Mouse (Mus musculus): ENCODE measurements around the gene Fkbp8. TPM values are rescaled to one million over a fixed set of nuclear protein-coding genes. Genes with fewer than 3 reads are reported as not detected.

The Fkbp8 gene
- polyA plus RNA-seq, 1 experiment from 2014 or later: 202 TPM

DNA sequence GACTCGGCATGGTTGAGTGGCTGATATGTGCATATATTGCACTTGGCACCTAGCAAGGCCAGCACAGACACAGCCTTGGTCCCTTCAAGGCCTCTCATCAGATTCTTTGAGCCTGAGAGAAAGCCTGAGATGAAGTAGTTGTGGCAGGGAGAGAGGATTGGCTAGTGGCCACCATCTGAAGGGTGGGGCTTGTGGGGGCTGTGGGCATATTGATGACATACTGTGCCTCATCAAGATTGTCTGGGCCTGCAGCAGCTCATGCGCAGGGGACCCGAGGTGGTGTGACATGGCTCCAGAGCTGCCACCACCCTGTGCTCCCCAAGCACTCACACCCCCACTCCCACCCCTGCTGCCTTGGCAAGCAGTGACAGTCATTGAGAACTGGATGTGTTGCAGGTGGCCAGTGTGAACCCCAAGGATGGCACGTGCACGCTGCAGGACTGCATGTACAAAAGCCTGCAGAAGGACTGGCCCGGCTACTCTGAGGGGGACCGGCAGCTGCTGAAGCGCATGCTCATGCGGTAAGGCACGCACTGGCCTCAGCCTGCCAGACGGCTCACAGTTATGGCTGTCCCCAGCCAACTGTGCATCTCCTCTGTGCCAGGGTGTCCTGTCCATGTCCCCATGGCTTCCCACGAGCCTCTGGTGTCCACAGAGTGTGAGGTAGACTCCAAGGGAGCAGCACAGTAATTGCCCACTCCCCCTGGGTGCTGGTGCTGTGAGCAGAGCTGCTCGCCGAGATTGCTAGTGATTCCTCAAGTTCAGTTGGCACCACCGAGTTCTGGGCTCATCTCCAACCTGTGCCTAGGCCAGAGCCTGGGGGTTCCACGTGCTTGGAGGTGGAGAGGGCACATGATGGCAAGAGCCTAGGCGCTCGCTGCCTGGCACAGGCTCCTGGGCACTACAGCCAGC lies 56.2 kb downstream of the Fkbp8 start:
- DNase-seq (ENCODE audit: low spot score): no peak
- 89% methylated on average over 18 of the region's 18 CpGs for WGBS

DNA sequence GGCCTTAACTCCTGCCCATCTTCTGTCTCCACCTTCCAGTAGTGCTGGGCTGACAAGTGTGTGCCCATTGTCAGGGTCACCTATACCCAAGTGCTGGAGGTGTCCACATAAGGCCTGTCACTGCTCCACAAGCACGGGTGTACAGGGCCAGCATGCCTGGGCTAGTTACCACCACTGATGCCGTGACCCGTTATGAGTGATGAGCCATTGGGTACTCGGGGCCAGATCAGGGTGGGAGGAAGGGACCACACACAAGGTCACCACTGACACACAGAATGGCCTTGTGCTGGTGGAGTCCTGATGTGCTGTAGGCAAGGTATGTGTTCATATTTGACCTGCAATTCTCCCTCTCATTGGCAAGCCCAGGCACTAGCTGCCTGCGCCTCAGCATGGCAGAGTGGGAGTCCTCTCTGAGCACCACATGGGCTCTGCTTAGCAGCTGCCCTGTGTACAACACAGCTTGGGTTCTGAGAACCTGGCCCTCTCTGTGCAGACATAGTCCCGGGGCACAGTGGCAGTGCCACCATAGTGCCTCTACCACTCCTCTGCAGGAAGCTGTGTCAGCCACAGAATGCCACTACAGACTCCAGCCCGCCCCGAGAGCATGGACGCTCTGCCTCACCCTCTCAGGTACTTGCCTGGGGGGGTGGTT lies 57.2 kb downstream of the Fkbp8 start:
- ATAC-seq (ENCODE audit: low read depth) (0 out of 2 replicates have a peak, but pooled peaks have one; percentile 8), DNase-seq (ENCODE audit: low spot score) (no peak)
- Histone ChIP-seq H3K4me2 (ENCODE audit: low read depth, low read length) (no peak overlapping the region), H3K9me3 (ENCODE audit: control insufficient read depth, low read length) (no peaks in the 10 kb centered on the region), H3K4me1 (ENCODE audit: control insufficient read depth, insufficient read depth, low read length) (no peaks in the 10 kb centered on the region), H3K27ac (replicated peaks; ENCODE audit: low read depth, low read length) (no peak overlapping the region), H3K36me3 (ENCODE audit: control insufficient read depth, insufficient read depth, low read length) (peaks cover 96% of the 10 kb centered on the region), H3K4me3 (ENCODE audit: low read depth, low read length) (no peak overlapping the region), H3K27me3 (replicated peaks; ENCODE audit: control insufficient read depth, insufficient read depth, low read length) (no peaks in the 10 kb centered on the region), H3K9ac (ENCODE audit: low read depth, low read length) (no peak overlapping the region)
- WGBS: 88% methylated on average over 9 of the region's 9 CpGs

More for the DNA sequence above, 56.2 kb downstream of the Fkbp8 start:
- Histone ChIP-seq H3K9me3 (ENCODE audit: control insufficient read depth, low read length) (no peaks in the 10 kb centered on the region), H3K4me1 (ENCODE audit: control insufficient read depth, insufficient read depth, low read length) (no peaks in the 10 kb centered on the region), H3K36me3 (ENCODE audit: control insufficient read depth, insufficient read depth, low read length) (peaks cover 93% of the 10 kb centered on the region), H3K9ac (ENCODE audit: low read depth, low read length) (no peak overlapping the region), H3K27me3 (replicated peaks; ENCODE audit: control insufficient read depth, insufficient read depth, low read length) (no peaks in the 10 kb centered on the region), H3K4me2 (ENCODE audit: low read depth, low read length) (no peak overlapping the region), H3K4me3 (ENCODE audit: low read depth, low read length) (no peak overlapping the region), H3K27ac (replicated peaks; ENCODE audit: low read depth, low read length) (no peak overlapping the region)
- no peak for ATAC-seq (ENCODE audit: low read depth)

Other genes starting within 250 kb of the Fkbp8 start
- gene Homer3, start 244.9 kb upstream of the Fkbp8 start, polyA plus RNA-seq (2014; fragmentation: Nextera tagmentation; extraction: Ambion mirVana): 26.8 and 37.3 TPM in 2 replicates
- 47.4 and 49.2 TPM in 2 replicates for gene Ddx49, start 225.2 kb upstream of the Fkbp8 start, polyA plus RNA-seq (2014; fragmentation: Nextera tagmentation; extraction: Ambion mirVana)
- gene Cope, start 225.2 kb upstream of the Fkbp8 start, polyA plus RNA-seq (2014; fragmentation: Nextera tagmentation; extraction: Ambion mirVana): 314 and 345 TPM in 2 replicates
- gene Cers1, start 211.9 kb upstream of the Fkbp8 start, polyA plus RNA-seq (2014; fragmentation: Nextera tagmentation; extraction: Ambion mirVana): 10.0 and 10.7 TPM in 2 replicates
- gene Gdf1, start 197.9 kb upstream of the Fkbp8 start, polyA plus RNA-seq (2014; fragmentation: Nextera tagmentation; extraction: Ambion mirVana): 1.7 TPM in 1 of 2 replicates, not detected in the other
- 18.9 and 19.1 TPM in 2 replicates for gene Upf1, start 174.4 kb upstream of the Fkbp8 start, polyA plus RNA-seq (2014; fragmentation: Nextera tagmentation; extraction: Ambion mirVana)
- gene Comp, start 154.2 kb upstream of the Fkbp8 start, polyA plus RNA-seq (2014; fragmentation: Nextera tagmentation; extraction: Ambion mirVana): 9.5 and 9.9 TPM in 2 replicates
- gene Crtc1, start 88.1 kb upstream of the Fkbp8 start, polyA plus RNA-seq (2014; fragmentation: Nextera tagmentation; extraction: Ambion mirVana): 19.3 and 22.1 TPM in 2 replicates
- 18.7 and 21.5 TPM in 2 replicates for gene Klhl26, start 50.8 kb upstream of the Fkbp8 start, polyA plus RNA-seq (2014; fragmentation: Nextera tagmentation; extraction: Ambion mirVana)
- gene Tmem59l, start 40.4 kb upstream of the Fkbp8 start, polyA plus RNA-seq (2014; fragmentation: Nextera tagmentation; extraction: Ambion mirVana): 10.2 and 14.5 TPM in 2 replicates
- gene Crlf1, start 34.6 kb upstream of the Fkbp8 start, polyA plus RNA-seq (2014; fragmentation: Nextera tagmentation; extraction: Ambion mirVana): 67.3 and 68.1 TPM in 2 replicates
- 144 and 148 TPM in 2 replicates for gene Rex1bd, start 21.0 kb upstream of the Fkbp8 start, polyA plus RNA-seq (2014; fragmentation: Nextera tagmentation; extraction: Ambion mirVana)
- 991 and 1,091 TPM in 2 replicates for gene Uba52, start 16.9 kb upstream of the Fkbp8 start, polyA plus RNA-seq (2014; fragmentation: Nextera tagmentation; extraction: Ambion mirVana)
- gene Kxd1, start 232 bp downstream of the Fkbp8 start, polyA plus RNA-seq (2014; fragmentation: Nextera tagmentation; extraction: Ambion mirVana): 51.0 and 59.8 TPM in 2 replicates
- 17.3 and 21.7 TPM in 2 replicates for gene Ell, start 11.7 kb downstream of the Fkbp8 start, polyA plus RNA-seq (2014; fragmentation: Nextera tagmentation; extraction: Ambion mirVana)
- gene Isyna1, start 66.6 kb downstream of the Fkbp8 start, polyA plus RNA-seq (2014; fragmentation: Nextera tagmentation; extraction: Ambion mirVana): 94.5 and 107 TPM in 2 replicates
- gene Ssbp4, start 81.1 kb downstream of the Fkbp8 start, polyA plus RNA-seq (2014; fragmentation: Nextera tagmentation; extraction: Ambion mirVana): 120 and 132 TPM in 2 replicates
- gene Lrrc25, start 88.4 kb downstream of the Fkbp8 start, polyA plus RNA-seq (2014; fragmentation: Nextera tagmentation; extraction: Ambion mirVana): 1.8 and 2.3 TPM in 2 replicates
- gene Gdf15, start 104.7 kb downstream of the Fkbp8 start, polyA plus RNA-seq (2014; fragmentation: Nextera tagmentation; extraction: Ambion mirVana): 0.28 and 0.29 TPM in 2 replicates
- gene Pgpep1, start 132.7 kb downstream of the Fkbp8 start, polyA plus RNA-seq (2014; fragmentation: Nextera tagmentation; extraction: Ambion mirVana): 59.8 and 62.7 TPM in 2 replicates
- gene Lsm4, start 145.5 kb downstream of the Fkbp8 start, polyA plus RNA-seq (2014; fragmentation: Nextera tagmentation; extraction: Ambion mirVana): 199 and 223 TPM in 2 replicates
- gene Jund, start 171.2 kb downstream of the Fkbp8 start, polyA plus RNA-seq (2014; fragmentation: Nextera tagmentation; extraction: Ambion mirVana): 103 and 121 TPM in 2 replicates
- not detected in 2 replicates for gene Iqcn, start 175.7 kb downstream of the Fkbp8 start, polyA plus RNA-seq (2014; fragmentation: Nextera tagmentation; extraction: Ambion mirVana)
- not detected in 2 replicates for gene Gm3336, start 190.8 kb downstream of the Fkbp8 start, polyA plus RNA-seq (2014; fragmentation: Nextera tagmentation; extraction: Ambion mirVana)
- gene Pde4c, start 196.0 kb downstream of the Fkbp8 start, polyA plus RNA-seq (2014; fragmentation: Nextera tagmentation; extraction: Ambion mirVana): 0.16 and 0.22 TPM in 2 replicates
- 36.3 and 39.0 TPM in 2 replicates for gene Rab3a, start 227.0 kb downstream of the Fkbp8 start, polyA plus RNA-seq (2014; fragmentation: Nextera tagmentation; extraction: Ambion mirVana)
- gene Mpv17l2, start 233.2 kb downstream of the Fkbp8 start, polyA plus RNA-seq (2014; fragmentation: Nextera tagmentation; extraction: Ambion mirVana): 34.2 and 36.5 TPM in 2 replicates
- 61.5 and 70.3 TPM in 2 replicates for gene Pik3r2, start 249.0 kb downstream of the Fkbp8 start, polyA plus RNA-seq (2014; fragmentation: Nextera tagmentation; extraction: Ambion mirVana)